Comparison of ENCODE assay signal across 10 mouse cellular contexts in the genomic region with DNA sequence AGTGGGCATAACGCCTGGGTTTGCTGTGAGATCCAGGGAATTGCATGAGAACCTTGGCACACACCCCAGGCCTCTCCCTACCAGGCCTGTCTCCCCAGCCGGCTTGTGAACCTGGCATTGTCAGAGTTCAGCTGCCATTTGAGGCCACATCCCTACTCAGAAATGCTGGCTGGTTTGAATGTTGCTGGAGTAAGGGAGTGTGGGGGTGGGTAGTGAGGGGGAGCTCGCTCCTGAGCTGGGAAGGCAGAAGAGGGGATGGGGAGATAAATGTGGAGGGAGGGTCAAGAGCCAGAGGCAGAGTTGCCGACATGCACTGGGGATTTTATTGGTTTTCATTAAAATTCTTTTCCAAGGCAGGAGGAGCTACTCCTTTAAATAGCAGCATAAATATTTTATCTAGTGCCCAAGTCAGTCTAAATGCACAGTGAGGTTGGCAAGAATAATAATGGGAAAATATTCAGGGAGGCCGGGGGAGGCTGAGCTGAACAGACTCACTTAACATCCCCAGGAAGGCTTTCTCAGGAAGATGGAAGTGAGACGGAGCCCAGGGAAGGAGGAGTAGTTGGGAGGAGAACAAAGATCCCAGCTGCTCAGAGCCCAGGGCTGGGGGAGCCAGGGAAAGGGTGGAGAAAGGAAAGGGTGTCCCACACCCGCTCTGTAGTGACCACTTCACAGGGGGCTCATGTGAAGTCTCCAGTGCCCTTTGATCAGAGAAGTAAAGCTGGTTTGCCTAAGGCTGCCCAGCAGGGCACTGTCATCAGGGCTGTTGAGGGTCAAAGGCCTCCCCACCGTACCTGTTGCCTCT. TPM values are rescaled to one million over a fixed set of nuclear protein-coding genes. Genes with fewer than 3 reads are reported as not detected.
DNase-seq lines count a peak whose midpoint lies in the region; ATAC-seq lines count a peak whose summit lies in the region.
"Had no signal": no experiment of that assay in that cellular context is flagged by ENCODE, and none has a peak within 500 bp of the region (broad histone marks: within the 10 kb centered on the region; RNA-seq: fewer than 3 reads in every experiment).

No protein-coding gene starts in this region.

- H3K9me3 ChIP-seq in kidney, embryonic 14.5 days (ENCODE audit: control insufficient read depth, low read length), result no peaks in the 10 kb centered on the region
- H3K9me3 ChIP-seq in embryonic facial prominence, embryonic 13.5 days, result no peaks in the 10 kb centered on the region
- H3K9me3 ChIP-seq in midbrain, embryonic 12.5 days, result no peaks in the 10 kb centered on the region

- H3K4me2 ChIP-seq in kidney, embryonic 14.5 days (replicated peaks; ENCODE audit: low read depth, low read length), result peak overlapping the region; percentile 10; the same call in 1 of the 2 replicates
- peak overlapping the region; percentile 22 for H3K4me2 ChIP-seq in embryonic facial prominence, embryonic 13.5 days
- H3K4me2 ChIP-seq in midbrain, embryonic 12.5 days (replicated peaks), result no peak overlapping the region

- DNase-seq in adrenal gland, postnatal 10 days, result peak; percentile 18
- DNase-seq in adrenal gland, adult 2 months, result no peak
- DNase-seq in kidney, adult 18-20 months, result no peak
- DNase-seq in retina, embryonic 14.5 days (ENCODE audit: low spot score), result no peak
- no peak for DNase-seq in thymus, postnatal 25 days
- DNase-seq: cerebellum, adult 11 months; gastrocnemius, postnatal 10 days had no signal

- no peak overlapping the region for H3K4me3 ChIP-seq in kidney, embryonic 14.5 days (ENCODE audit: low read length)
- no peak overlapping the region for H3K4me3 ChIP-seq in embryonic facial prominence, embryonic 13.5 days
- no peak overlapping the region for H3K4me3 ChIP-seq in midbrain, embryonic 12.5 days

- peaks cover 26% of the 10 kb centered on the region for H3K4me1 ChIP-seq in kidney, embryonic 14.5 days (ENCODE audit: control insufficient read depth, insufficient read depth, low read length)
- H3K4me1 ChIP-seq in embryonic facial prominence, embryonic 13.5 days, result peaks cover 43% of the 10 kb centered on the region
- H3K4me1 ChIP-seq in midbrain, embryonic 12.5 days, result peaks cover 7% of the 10 kb centered on the region

- no peaks in the 10 kb centered on the region for H3K36me3 ChIP-seq in kidney, embryonic 14.5 days (ENCODE audit: control insufficient read depth, insufficient read depth, low read length)
- H3K36me3 ChIP-seq in embryonic facial prominence, embryonic 13.5 days, result no peaks in the 10 kb centered on the region
- H3K36me3 ChIP-seq in midbrain, embryonic 12.5 days, result no peaks in the 10 kb centered on the region

- peak overlapping the region; percentile 91 for H3K27ac ChIP-seq in kidney, embryonic 14.5 days (ENCODE audit: low read depth, low read length)
- H3K27ac ChIP-seq in embryonic facial prominence, embryonic 13.5 days, result peak overlapping the region; percentile 90
- peak overlapping the region; percentile 56 for H3K27ac ChIP-seq in midbrain, embryonic 12.5 days (replicated peaks)

- H3K27me3 ChIP-seq in kidney, embryonic 14.5 days (ENCODE audit: control insufficient read depth, insufficient read depth, low read length), result no peaks in the 10 kb centered on the region
- H3K27me3 ChIP-seq in embryonic facial prominence, embryonic 13.5 days, result peaks cover 10% of the 10 kb centered on the region
- H3K27me3 ChIP-seq in midbrain, embryonic 12.5 days, result peaks cover 10% of the 10 kb centered on the region; the same call in 1 of the 2 replicates

- H3K9ac ChIP-seq in kidney, embryonic 14.5 days (ENCODE audit: low read depth, low read length), result no peak overlapping the region; the same call in 1 of the 2 replicates
- H3K9ac ChIP-seq in embryonic facial prominence, embryonic 13.5 days, result peak overlapping the region; percentile 32; the same call in 1 of the 2 replicates
- H3K9ac ChIP-seq in midbrain, embryonic 12.5 days (replicated peaks), result no peak overlapping the region

- WGBS in kidney, embryonic 14.5 days, result 12% methylated on average over 8 of the region's 8 CpGs
- whole genome bisulfite sequencing in embryonic facial prominence, embryonic 13.5 days, result 24% methylated on average over 8 of the region's 8 CpGs
- 41% methylated on average over 8 of the region's 8 CpGs for WGBS in midbrain, embryonic 12.5 days

- ATAC-seq in kidney, embryonic 14.5 days (ENCODE audit: low FRiP score, low TSS enrichment), result peak; percentile 73
- no peak for ATAC-seq in embryonic facial prominence, embryonic 13.5 days (ENCODE audit: insufficient number of reproducible peaks, insufficient read depth, low FRiP score, low TSS enrichment, low read depth)
- ATAC-seq in midbrain, embryonic 12.5 days (ENCODE audit: low FRiP score, low read depth), result no peak

RNA-seq across cellular contexts. Expression of a gene that starts 11.3 kb away (rescaled TPM):
- total RNA-seq in adrenal gland, postnatal 10 days (2021), result under 1 TPM; 0.09 to 0.18 TPM
- total RNA-seq in adrenal gland, adult 2 months (2021), result under 1 TPM in 1 of 2 experiments, not detected in 1; 0.12 TPM
- polyA plus RNA-seq in adrenal gland, adult 2 months (2012; rRNA removed), result 0.04 TPM in 1 of 2 replicates, not detected in the other
- 4.6 and 5.7 TPM in 2 replicates for polyA plus RNA-seq in kidney, embryonic 14.5 days (2014; fragmentation: Nextera tagmentation; extraction: Ambion mirVana)
- 1.8 TPM in 2 replicates for polyA plus RNA-seq in embryonic facial prominence, embryonic 13.5 days (2015; fragmentation: Nextera tagmentation; extraction: Ambion mirVana)
- 0.40 and 0.58 TPM in 2 replicates for polyA plus RNA-seq in midbrain, embryonic 12.5 days (2016; fragmentation: Nextera tagmentation; extraction: Ambion mirVana)

RNA-seq across cellular contexts. Expression of a gene that starts 16.4 kb away (rescaled TPM):
- not detected for total RNA-seq in adrenal gland, postnatal 10 days (2021)
- total RNA-seq in adrenal gland, adult 2 months (2021), result not detected
- polyA plus RNA-seq in adrenal gland, adult 2 months (2012; rRNA removed), result not detected in 2 replicates
- not detected in 2 replicates for polyA plus RNA-seq in kidney, embryonic 14.5 days (2014; fragmentation: Nextera tagmentation; extraction: Ambion mirVana)
- polyA plus RNA-seq in embryonic facial prominence, embryonic 13.5 days (2015; fragmentation: Nextera tagmentation; extraction: Ambion mirVana), result not detected in 2 replicates
- polyA plus RNA-seq in midbrain, embryonic 12.5 days (2016; fragmentation: Nextera tagmentation; extraction: Ambion mirVana), result 0.27 and 0.79 TPM in 2 replicates
- total RNA-seq: gastrocnemius, postnatal 10 days had no signal

RNA-seq across cellular contexts. Expression of a gene that starts 17.4 kb away (rescaled TPM):
- total RNA-seq in adrenal gland, postnatal 10 days (2021), result 1 to 10 TPM; 6.0 to 8.7 TPM
- 1 to 10 TPM; 3.6 to 8.9 TPM for total RNA-seq in adrenal gland, adult 2 months (2021)
- 5.2 and 10.3 TPM in 2 replicates for polyA plus RNA-seq in adrenal gland, adult 2 months (2012; rRNA removed)
- 10.9 and 14.0 TPM in 2 replicates for polyA plus RNA-seq in kidney, embryonic 14.5 days (2014; fragmentation: Nextera tagmentation; extraction: Ambion mirVana)
- polyA plus RNA-seq in embryonic facial prominence, embryonic 13.5 days (2015; fragmentation: Nextera tagmentation; extraction: Ambion mirVana), result 14.6 and 14.8 TPM in 2 replicates
- 12.0 and 13.3 TPM in 2 replicates for polyA plus RNA-seq in midbrain, embryonic 12.5 days (2016; fragmentation: Nextera tagmentation; extraction: Ambion mirVana)

RNA-seq across cellular contexts. Expression of a gene that starts 45.3 kb away (rescaled TPM):
- total RNA-seq in adrenal gland, postnatal 10 days (2021), result 10 to 100 TPM; 23.1 to 27.2 TPM
- total RNA-seq in adrenal gland, adult 2 months (2021), result 10 to 100 TPM; 21.2 to 27.5 TPM
- polyA plus RNA-seq in adrenal gland, adult 2 months (2012; rRNA removed), result 28.3 and 28.6 TPM in 2 replicates
- 60.9 and 90.5 TPM in 2 replicates for polyA plus RNA-seq in kidney, embryonic 14.5 days (2014; fragmentation: Nextera tagmentation; extraction: Ambion mirVana)
- polyA plus RNA-seq in embryonic facial prominence, embryonic 13.5 days (2015; fragmentation: Nextera tagmentation; extraction: Ambion mirVana), result 104 and 106 TPM in 2 replicates
- 101 and 107 TPM in 2 replicates for polyA plus RNA-seq in midbrain, embryonic 12.5 days (2016; fragmentation: Nextera tagmentation; extraction: Ambion mirVana)
